Mouse (Mus musculus): ENCODE results near the gene Ifi209.

DNA sequence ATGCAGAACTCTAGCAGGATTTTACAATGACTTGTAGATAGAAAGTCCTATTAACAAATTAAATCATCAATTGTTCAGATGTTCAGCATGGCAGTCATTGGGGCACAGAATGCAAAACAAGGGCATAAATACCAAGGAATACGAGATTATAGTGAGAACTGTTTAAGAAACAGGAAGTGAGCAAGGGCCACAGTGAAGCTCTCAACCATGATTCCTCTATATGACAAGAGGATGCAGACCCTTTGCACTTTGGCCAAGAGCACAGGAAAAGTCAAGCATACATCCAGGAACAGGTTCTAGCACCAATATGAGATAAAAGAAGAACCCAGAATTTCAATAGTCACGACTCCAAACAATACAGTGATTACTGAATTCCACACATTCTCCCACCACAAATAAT lies 4.0 kb upstream of the Ifi209 start:
- TF ChIP-seq CTCF (IDR thresholded peaks at IDR 0.05; ENCODE audit: low read depth), result no peak
- no peak for TF ChIP-seq EP300 (IDR thresholded peaks at IDR 0.05; ENCODE audit: low read depth)

Measured in liver, postnatal 0 days (tissue).